Mouse (Mus musculus): ENCODE measurements at regions not wholly inside any gene's neighbourhood (a gene's known extent, or its start where the extent isn't known, plus 50 kb on each side); places are given as distances from the start of the nearest gene placed in this dataset.
A peak's percentile ranks its signal among the peaks of the same experiment; 100 is the strongest.

GRCm38 (mm10) chr5:147794711-147795532, 65.3 kb upstream of the Pomp start:
- DNase-seq (ENCODE audit: low spot score in 2 of 2): no peak
- intact Hi-C loops (cut with DNase I): no loop called here

- no peak for DNase-seq (ENCODE audit: low spot score in 2 of 2)
- intact Hi-C loops (cut with DNase I): no loop called here
Measured at GRCm38 (mm10) chr5:147793059-147793458, 67.2 kb upstream of the Pomp start.

- DNase-seq (ENCODE audit: low spot score in 2 of 2): no peak
- intact Hi-C loops (cut with DNase I): no loop called here
Measured at GRCm38 (mm10) chr5:147792638-147793037, 66.8 kb upstream of the Flt1 start.

- intact Hi-C loops (cut with DNase I): no loop called here
- no peak for DNase-seq (ENCODE audit: low spot score in 2 of 2)
Measured at GRCm38 (mm10) chr5:147791121-147791520, 65.3 kb upstream of the Flt1 start.

GRCm38 (mm10) chr5:147788496-147788895, 62.7 kb upstream of the Flt1 start:
- intact Hi-C loops (cut with DNase I): no loop called here
- no peak for DNase-seq (ENCODE audit: low spot score in 2 of 2)

GRCm38 (mm10) chr5:147786857-147787256, 61.0 kb upstream of the Flt1 start:
- peak in 1 of 2 experiments; percentile 41 for DNase-seq (ENCODE audit: low spot score in 2 of 2)
- intact Hi-C loops (cut with DNase I): no loop called here

GRCm38 (mm10) chr5:147784159-147784558, 58.3 kb upstream of the Flt1 start:
- no peak for DNase-seq (ENCODE audit: low spot score in 2 of 2)
- intact Hi-C loops (cut with DNase I): no loop called here

GRCm38 (mm10) chr5:147783476-147783875, 57.7 kb upstream of the Flt1 start:
- intact Hi-C loops (cut with DNase I): no loop called here

GRCm38 (mm10) chr5:147782761-147783160, 57.0 kb upstream of the Flt1 start:
- no peak for DNase-seq (ENCODE audit: low spot score in 2 of 2)
- intact Hi-C loops (cut with DNase I): no loop called here

More at GRCm38 (mm10) chr5:147783476-147783875, 57.7 kb upstream of the Flt1 start:
- DNase-seq (ENCODE audit: low spot score in 2 of 2): no peak

GRCm38 (mm10) chr5:147782241-147782681, 56.5 kb upstream of the Flt1 start:
- DNase-seq (ENCODE audit: low spot score in 2 of 2): no peak
- intact Hi-C loops (cut with DNase I): no loop called here

GRCm38 (mm10) chr5:147781215-147781614, 55.4 kb upstream of the Flt1 start:
- DNase-seq (ENCODE audit: low spot score in 2 of 2): no peak
- intact Hi-C loops (cut with DNase I): no loop called here

- peak in 1 of 2 experiments; percentile 27 for DNase-seq (ENCODE audit: low spot score in 2 of 2)
- intact Hi-C loops (cut with DNase I): no loop called here
Measured at GRCm38 (mm10) chr5:147778557-147778956, 52.7 kb upstream of the Flt1 start.

Data from left cerebral cortex, postnatal 25 days (tissue).